ENCODE assay signal across 15 mouse cellular contexts in the genomic region with DNA sequence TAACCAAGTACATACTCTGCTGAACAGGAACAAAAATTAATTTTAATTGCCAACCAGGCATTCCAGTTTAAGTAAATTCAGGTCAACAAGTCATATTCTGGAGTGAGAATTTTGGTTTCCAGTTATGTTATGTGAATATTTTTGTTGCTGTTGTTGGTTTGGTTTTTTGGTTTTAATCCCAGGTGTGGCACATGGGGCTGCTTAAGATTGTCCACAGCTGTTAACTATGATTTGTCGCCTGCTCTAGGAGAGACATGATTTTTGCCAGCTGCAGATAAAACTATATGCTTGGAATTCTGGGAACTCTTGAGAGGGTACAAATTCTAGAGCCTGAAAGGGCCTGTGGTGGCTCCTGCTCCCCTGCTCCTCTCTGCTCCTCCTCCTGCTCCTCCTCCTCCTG.
"Had no signal": no experiment of that assay in that cellular context is flagged by ENCODE, and none has a peak within 500 bp of the region (broad histone marks: within the 10 kb centered on the region; RNA-seq: fewer than 3 reads in every experiment).

No protein-coding gene starts in this region.

- H3K4me2 ChIP-seq: liver, embryonic 11.5 days; liver, embryonic 13.5 days; liver, embryonic 15.5 days; midbrain, embryonic 13.5 days; midbrain, embryonic 15.5 days; neural tube, embryonic 12.5 days; stomach, embryonic 15.5 days had no signal

- ATAC-seq: liver, postnatal 0 days; midbrain, embryonic 13.5 days; midbrain, embryonic 15.5 days had no signal

- H3K36me3 ChIP-seq: liver, embryonic 13.5 days; liver, embryonic 15.5 days; midbrain, embryonic 10.5 days; midbrain, embryonic 13.5 days; midbrain, embryonic 15.5 days; neural tube, embryonic 12.5 days; stomach, embryonic 15.5 days had no signal

- H3K27ac ChIP-seq: liver, embryonic 13.5 days; liver, embryonic 15.5 days; midbrain, embryonic 10.5 days; midbrain, embryonic 13.5 days; midbrain, embryonic 15.5 days; neural tube, embryonic 12.5 days; stomach, embryonic 15.5 days; stomach, postnatal 0 days had no signal

- H3K9me3 ChIP-seq: liver, embryonic 13.5 days; liver, embryonic 15.5 days; midbrain, embryonic 10.5 days; midbrain, embryonic 13.5 days; midbrain, embryonic 15.5 days; neural tube, embryonic 12.5 days; stomach, embryonic 15.5 days had no signal

- H3K4me1 ChIP-seq: liver, embryonic 13.5 days; liver, embryonic 15.5 days; midbrain, embryonic 13.5 days; midbrain, embryonic 15.5 days; neural tube, embryonic 12.5 days; stomach, embryonic 15.5 days had no signal

- DNase-seq: liver; liver, embryonic 13.5 days; liver, postnatal 0 days; right cerebral cortex, postnatal 14 days; thymus, adult 2 months; thymus, postnatal 25 days; thymus, postnatal 4 days had no signal

- H3K9ac ChIP-seq: liver, embryonic 13.5 days; liver, embryonic 15.5 days; liver, postnatal 0 days; midbrain, embryonic 13.5 days; midbrain, embryonic 15.5 days; neural tube, embryonic 12.5 days; stomach, embryonic 15.5 days had no signal

- H3K27me3 ChIP-seq: liver, embryonic 13.5 days; liver, embryonic 15.5 days; midbrain, embryonic 13.5 days; midbrain, embryonic 15.5 days; neural tube, embryonic 12.5 days; stomach, embryonic 15.5 days had no signal

- H3K4me3 ChIP-seq: liver, embryonic 13.5 days; liver, embryonic 15.5 days; midbrain, embryonic 10.5 days; midbrain, embryonic 13.5 days; midbrain, embryonic 15.5 days; neural tube, embryonic 12.5 days; stomach, embryonic 15.5 days had no signal
